Mouse (Mus musculus) heart, embryonic 15.5 days (tissue): Measurements from ENCODE around the gene Nod2. TPM values are rescaled to one million over a fixed set of nuclear protein-coding genes. Genes with fewer than 3 reads are reported as not detected.

Experiments
- ATAC-seq: fragments of 200-750 bp; cut with Nextera tagmentation; replicated peaks from 2 replicates; pipeline ENCODE4 v1.8.0; 2017; ENCODE audit warnings: low read depth, moderate TSS enrichment; ENCODE audit not compliant: insufficient number of reproducible peaks, insufficient read depth, low FRiP score
- H3K27ac ChIP-seq: fragments of 300-500 bp; sonication (generic); 2 replicates; pipeline ENCODE4 v1.5.1; 2015; ENCODE audit warnings: mild to moderate bottlenecking, inconsistent platforms
- H3K27me3 ChIP-seq: fragments of 300-500 bp; sonication (generic); 2 replicates; pipeline ENCODE4 v1.6.1; 2015; ENCODE audit warnings: inconsistent platforms
- H3K36me3 ChIP-seq: fragments of 300-500 bp; sonication (generic); 2 replicates; pipeline ENCODE4 v1.6.1; 2015; ENCODE audit warnings: mild to moderate bottlenecking, inconsistent platforms
- H3K4me1 ChIP-seq: fragments of 300-500 bp; sonication (generic); replicated peaks from 2 replicates; pipeline ENCODE4 v1.6.1; 2015; ENCODE audit warnings: inconsistent platforms
- H3K4me2 ChIP-seq: fragments of 300-500 bp; sonication (generic); 2 replicates; pipeline ENCODE4 v1.6.1; 2015; ENCODE audit warnings: inconsistent platforms, mild to moderate bottlenecking, moderate library complexity
- H3K4me3 ChIP-seq: fragments of 300-500 bp; sonication (generic); 2 replicates; pipeline ENCODE4 v1.5.1; 2015; ENCODE audit warnings: mild to moderate bottlenecking, inconsistent platforms
- H3K9ac ChIP-seq: fragments of 300-500 bp; sonication (generic); 2 replicates; pipeline ENCODE4 v1.6.1; 2015; ENCODE audit warnings: mild to moderate bottlenecking, inconsistent platforms
- H3K9me3 ChIP-seq: fragments of 300-500 bp; sonication (generic); replicated peaks from 2 replicates; pipeline ENCODE4 v1.6.1; 2016; ENCODE audit warnings: inconsistent platforms
- WGBS: fragments of 180-500 bp; shearing (Covaris S2); methylation state at CpG from one replicate; pipeline ENCODE4 v1.1.7; 2015; ENCODE audit warnings: mixed read lengths; 5-methylcytosine and 5-hydroxymethylcytosine counted together
- polyA plus RNA-seq: library from polyadenylated mRNA; unstranded; fragments of >200 nt; fragmentation: Nextera tagmentation; extraction: Ambion mirVana; gene quantifications from 2 replicates; pipeline ENCODE4 v1.2.1, GENCODE M21; 2015

The Nod2 gene
- polyA plus RNA-seq, 1 experiment from 2014 or later = 0.06 TPM

- WGBS = 46% methylated on average over 6 of the region's 6 CpGs
- H3K4me1 ChIP-seq = 0 out of 2 replicates have a peak, but pooled peaks cover 4% of the 10 kb centered on the region
These were observed 15.3 kb downstream of the Nod2 start for GRCm38 (mm10) chr8:88662401-88662821.

GRCm38 (mm10) chr8:88664121-88664520, 17.0 kb downstream of the Nod2 start:
- 82% methylated on average over 16 of the region's 16 CpGs for WGBS
- ATAC-seq = no peak

More at GRCm38 (mm10) chr8:88662401-88662821, 15.3 kb downstream of the Nod2 start:
- H3K4me3 ChIP-seq = no peak overlapping the region
- ATAC-seq = no peak; the same call in 1 of the 2 replicates
- H3K36me3 ChIP-seq = no peaks in the 10 kb centered on the region
- no peak overlapping the region for H3K4me2 ChIP-seq
- H3K27ac ChIP-seq = no peak overlapping the region
- H3K27me3 ChIP-seq = peaks cover 10% of the 10 kb centered on the region; the same call in 1 of the 2 replicates
- no peak overlapping the region for H3K9ac ChIP-seq
- H3K9me3 ChIP-seq = no peaks in the 10 kb centered on the region

GRCm38 (mm10) chr8:88664947-88665346, 17.8 kb downstream of the Nod2 start:
- H3K4me3 ChIP-seq = no peak overlapping the region
- H3K9ac ChIP-seq = no peak overlapping the region
- no peaks in the 10 kb centered on the region for H3K36me3 ChIP-seq
- 72% methylated on average over 19 of the region's 19 CpGs for WGBS
- H3K4me2 ChIP-seq = no peak overlapping the region
- peaks cover 10% of the 10 kb centered on the region; the same call in 1 of the 2 replicates for H3K27me3 ChIP-seq
- no peak for ATAC-seq
- H3K9me3 ChIP-seq = no peaks in the 10 kb centered on the region
- H3K27ac ChIP-seq = no peak overlapping the region
- 0 out of 2 replicates have a peak, but pooled peaks cover 4% of the 10 kb centered on the region for H3K4me1 ChIP-seq

More at GRCm38 (mm10) chr8:88664121-88664520, 17.0 kb downstream of the Nod2 start:
- no peak overlapping the region for H3K4me2 ChIP-seq
- H3K9me3 ChIP-seq = no peaks in the 10 kb centered on the region
- H3K9ac ChIP-seq = no peak overlapping the region
- H3K4me3 ChIP-seq = no peak overlapping the region
- H3K36me3 ChIP-seq = no peaks in the 10 kb centered on the region
- no peak overlapping the region for H3K27ac ChIP-seq
- H3K4me1 ChIP-seq = 0 out of 2 replicates have a peak, but pooled peaks cover 4% of the 10 kb centered on the region
- peaks cover 10% of the 10 kb centered on the region; the same call in 1 of the 2 replicates for H3K27me3 ChIP-seq

GRCm38 (mm10) chr8:88666435-88666834, 19.3 kb downstream of the Nod2 start:
- Histone ChIP-seq H3K27ac (no peak overlapping the region), H3K27me3 (peaks cover 10% of the 10 kb centered on the region; the same call in 1 of the 2 replicates), H3K4me2 (no peak overlapping the region), H3K9ac (no peak overlapping the region), H3K4me1 (0 out of 2 replicates have a peak, but pooled peaks cover 4% of the 10 kb centered on the region), H3K36me3 (no peaks in the 10 kb centered on the region), H3K4me3 (no peak overlapping the region), H3K9me3 (no peaks in the 10 kb centered on the region)
- no peak for ATAC-seq
- 42% methylated on average over 1 of the region's 1 CpGs for WGBS

GRCm38 (mm10) chr8:88668400-88669086, 21.4 kb downstream of the Nod2 start:
- Histone ChIP-seq H3K27ac (no peak overlapping the region), H3K4me1 (0 out of 2 replicates have a peak, but pooled peaks cover 4% of the 10 kb centered on the region), H3K4me3 (no peak overlapping the region), H3K4me2 (no peak overlapping the region), H3K9ac (no peak overlapping the region), H3K36me3 (no peaks in the 10 kb centered on the region), H3K9me3 (no peaks in the 10 kb centered on the region), H3K27me3 (peaks cover 10% of the 10 kb centered on the region; the same call in 1 of the 2 replicates)
- 64% methylated on average over 14 of the region's 14 CpGs for WGBS
- no peak for ATAC-seq

- H3K27ac ChIP-seq = no peak overlapping the region
- H3K4me3 ChIP-seq = no peak overlapping the region
- no peaks in the 10 kb centered on the region for H3K9me3 ChIP-seq
- WGBS = 77% methylated on average over 6 of the region's 6 CpGs
- no peaks in the 10 kb centered on the region for H3K4me1 ChIP-seq
- no peak for ATAC-seq
- H3K9ac ChIP-seq = no peak overlapping the region
- no peaks in the 10 kb centered on the region for H3K36me3 ChIP-seq
- no peaks in the 10 kb centered on the region for H3K27me3 ChIP-seq
- H3K4me2 ChIP-seq = no peak overlapping the region
These were observed 23.7 kb downstream of the Nod2 start for GRCm38 (mm10) chr8:88670782-88671181.

GRCm38 (mm10) chr8:88671575-88671974, 24.5 kb downstream of the Nod2 start:
- no peak overlapping the region for H3K4me2 ChIP-seq
- no peaks in the 10 kb centered on the region for H3K36me3 ChIP-seq
- no peaks in the 10 kb centered on the region for H3K27me3 ChIP-seq
- no peaks in the 10 kb centered on the region for H3K4me1 ChIP-seq
- ATAC-seq = no peak
- no peak overlapping the region for H3K27ac ChIP-seq
- no peak overlapping the region for H3K4me3 ChIP-seq
- 76% methylated on average over 10 of the region's 10 CpGs for WGBS
- H3K9me3 ChIP-seq = no peaks in the 10 kb centered on the region
- no peak overlapping the region for H3K9ac ChIP-seq

- Histone ChIP-seq H3K27me3 (no peaks in the 10 kb centered on the region), H3K9ac (no peak overlapping the region), H3K4me1 (no peaks in the 10 kb centered on the region), H3K27ac (no peak overlapping the region), H3K9me3 (no peaks in the 10 kb centered on the region), H3K4me2 (no peak overlapping the region), H3K4me3 (no peak overlapping the region), H3K36me3 (no peaks in the 10 kb centered on the region)
- 78% methylated on average over 5 of the region's 5 CpGs for WGBS
- no peak for ATAC-seq
These were observed 26.7 kb downstream of the Nod2 start for GRCm38 (mm10) chr8:88673859-88674258.

- H3K36me3 ChIP-seq = no peaks in the 10 kb centered on the region
- no peaks in the 10 kb centered on the region for H3K27me3 ChIP-seq
- no peak overlapping the region for H3K4me2 ChIP-seq
- H3K4me3 ChIP-seq = no peak overlapping the region
- no peak overlapping the region for H3K9ac ChIP-seq
- no peaks in the 10 kb centered on the region for H3K9me3 ChIP-seq
- WGBS = 80% methylated on average over 12 of the region's 12 CpGs
- H3K27ac ChIP-seq = no peak overlapping the region
- ATAC-seq = no peak
- no peaks in the 10 kb centered on the region for H3K4me1 ChIP-seq
These were observed 28.5 kb downstream of the Nod2 start for GRCm38 (mm10) chr8:88675372-88676165.

GRCm38 (mm10) chr8:88677071-88677470, 30.0 kb downstream of the Nod2 start:
- no peak overlapping the region for H3K9ac ChIP-seq
- no peaks in the 10 kb centered on the region for H3K36me3 ChIP-seq
- no peaks in the 10 kb centered on the region for H3K4me1 ChIP-seq
- no peak overlapping the region for H3K27ac ChIP-seq
- H3K4me2 ChIP-seq = no peak overlapping the region
- H3K9me3 ChIP-seq = no peaks in the 10 kb centered on the region
- no peak for ATAC-seq
- WGBS = 81% methylated on average over 8 of the region's 8 CpGs
- H3K27me3 ChIP-seq = no peaks in the 10 kb centered on the region
- H3K4me3 ChIP-seq = no peak overlapping the region

- no peak overlapping the region for H3K4me2 ChIP-seq
- no peaks in the 10 kb centered on the region for H3K27me3 ChIP-seq
- H3K9me3 ChIP-seq = no peaks in the 10 kb centered on the region
- H3K27ac ChIP-seq = no peak overlapping the region
- H3K9ac ChIP-seq = no peak overlapping the region
- 86% methylated on average over 2 of the region's 2 CpGs for WGBS
- no peak for ATAC-seq
- no peaks in the 10 kb centered on the region for H3K36me3 ChIP-seq
- H3K4me3 ChIP-seq = no peak overlapping the region
- H3K4me1 ChIP-seq = no peaks in the 10 kb centered on the region; the same call in 1 of the 2 replicates
These were observed 33.5 kb downstream of the Nod2 start for GRCm38 (mm10) chr8:88680566-88680965.
